8 mouse cellular contexts compared by ENCODE assay signal in genomic region chr1:88474598-88474997, GRCm38 (mm10). TPM values are rescaled to one million over a fixed set of nuclear protein-coding genes. Genes with fewer than 3 reads are reported as not detected.
DNase-seq lines count a peak whose midpoint lies in the region; ATAC-seq and TF ChIP-seq lines count a peak whose summit lies in the region.

No protein-coding gene starts in this region.

- H3K27me3 ChIP-seq in heart, adult 2 months (ENCODE audit: control insufficient read depth, insufficient read depth, low read length), result no peaks in the 10 kb centered on the region
- H3K27me3 ChIP-seq in kidney, embryonic 16.5 days (ENCODE audit: insufficient read depth, low read length), result no peaks in the 10 kb centered on the region
- no peaks in the 10 kb centered on the region for H3K27me3 ChIP-seq in midbrain, postnatal 0 days (ENCODE audit: insufficient read depth, low read length)

- TF ChIP-seq CTCF in heart, adult 2 months (IDR thresholded peaks at IDR 0.05), result no peak
- TF ChIP-seq CTCF in midbrain, postnatal 0 days (IDR thresholded peaks at IDR 0.05), result no peak

- peak overlapping the region; percentile 28 for H3K27ac ChIP-seq in heart, adult 2 months
- H3K27ac ChIP-seq in kidney, embryonic 16.5 days (ENCODE audit: low read length), result peak overlapping the region; percentile 94
- no peak overlapping the region for H3K27ac ChIP-seq in midbrain, postnatal 0 days (ENCODE audit: low read depth, low read length)

- 0 out of 2 replicates have a peak, but pooled peaks have one; percentile 34 for TF ChIP-seq EP300 in heart, adult 2 months (IDR thresholded peaks at IDR 0.05; ENCODE audit: insufficient read depth, low read depth, low read length)

- H3K79me2 ChIP-seq in heart, adult 2 months (replicated peaks; ENCODE audit: control insufficient read depth, insufficient read depth, low read length), result no peaks in the 10 kb centered on the region

- no peak overlapping the region for H3K9ac ChIP-seq in heart, adult 2 months (ENCODE audit: low read depth, low read length)
- H3K9ac ChIP-seq in kidney, embryonic 16.5 days (replicated peaks; ENCODE audit: low read length), result peak overlapping the region; percentile 35
- no peak overlapping the region for H3K9ac ChIP-seq in midbrain, postnatal 0 days (replicated peaks; ENCODE audit: low read length, poor library complexity, severe bottlenecking)

- H3K9me3 ChIP-seq in kidney, embryonic 16.5 days (ENCODE audit: low read length), result no peaks in the 10 kb centered on the region
- H3K9me3 ChIP-seq in midbrain, postnatal 0 days (ENCODE audit: low read length), result no peaks in the 10 kb centered on the region

- no peak overlapping the region for H3K4me2 ChIP-seq in kidney, embryonic 16.5 days (replicated peaks; ENCODE audit: low read depth, low read length)
- H3K4me2 ChIP-seq in midbrain, postnatal 0 days (ENCODE audit: low read depth, low read length, poor library complexity, severe bottlenecking), result no peak overlapping the region

- H3K4me1 ChIP-seq in heart, adult 2 months (ENCODE audit: control insufficient read depth, insufficient read depth, low read length), result peaks cover 1% of the 10 kb centered on the region; the same call in 1 of the 2 replicates
- H3K4me1 ChIP-seq in kidney, embryonic 16.5 days (ENCODE audit: insufficient read depth, low read length), result peaks cover 50% of the 10 kb centered on the region
- H3K4me1 ChIP-seq in midbrain, postnatal 0 days (ENCODE audit: insufficient read depth, low read length), result peaks cover 6% of the 10 kb centered on the region; the same call in 1 of the 2 replicates

- intact Hi-C loops in heart, adult 2 months (cut with DNase I), result no loop called here

- no peaks in the 10 kb centered on the region for H3K36me3 ChIP-seq in heart, adult 2 months (ENCODE audit: control insufficient read depth, insufficient read depth, low read length)
- H3K36me3 ChIP-seq in kidney, embryonic 16.5 days (ENCODE audit: insufficient read depth, low read length), result no peaks in the 10 kb centered on the region
- no peaks in the 10 kb centered on the region for H3K36me3 ChIP-seq in midbrain, postnatal 0 days (ENCODE audit: insufficient read depth, low read length)

- peak; percentile 77 for ATAC-seq in kidney, embryonic 16.5 days (ENCODE audit: low FRiP score, low TSS enrichment)
- no peak for ATAC-seq in midbrain, postnatal 0 days (ENCODE audit: low FRiP score)

- H3K4me3 ChIP-seq in heart, adult 2 months, result no peak overlapping the region
- H3K4me3 ChIP-seq in kidney, embryonic 16.5 days (ENCODE audit: low read length), result no peak overlapping the region
- H3K4me3 ChIP-seq in midbrain, postnatal 0 days (ENCODE audit: low read depth, low read length), result no peak overlapping the region

- 19% methylated on average over 7 of the region's 7 CpGs for WGBS in heart, adult 2 months
- WGBS in kidney, embryonic 16.5 days, result 4% methylated on average over 7 of the region's 7 CpGs
- 79% methylated on average over 7 of the region's 7 CpGs for WGBS in midbrain, postnatal 0 days

- DNase-seq in 3134 (ENCODE audit: extremely low read depth, insufficient read length, low spot score) (peak; percentile 88), adipocyte (ENCODE audit: low spot score) (peak; percentile 78)
- peak; percentile 62 to 77 for DNase-seq in heart, adult 2 months
- DNase-seq in natural killer cell, adult 2 months (ENCODE audit: low spot score in 2 of 2), result peak; percentile 53 to 54
- DNase-seq in midbrain, postnatal 0 days (ENCODE audit: low spot score), result no peak
- DNase-seq in layer of hippocampus, adult 9-10 months (ENCODE audit: low spot score), result no peak
- no peak for DNase-seq in layer of hippocampus, postnatal 10 days (ENCODE audit: low spot score in 2 of 2)

- no peak for TF ChIP-seq POLR2A in heart, adult 2 months (IDR thresholded peaks at IDR 0.05; ENCODE audit: insufficient read depth, low read depth, low read length)

RNA-seq across cellular contexts. Expression of gene Glrp1, which starts 35.3 kb away (rescaled TPM):
- total RNA-seq in heart, adult 2 months (2021), result under 1 TPM in 1 of 2 experiments, not detected in 1; 0.16 TPM
- 0.08 TPM in 1 of 2 replicates, not detected in the other for polyA plus RNA-seq in heart, adult 2 months (2012; rRNA removed)
- polyA plus RNA-seq in kidney, embryonic 16.5 days (2015; fragmentation: Nextera tagmentation; extraction: Ambion mirVana), result not detected in 2 replicates
- total RNA-seq in midbrain, postnatal 0 days (2014; rRNA removed), result not detected in 2 replicates
- polyA plus RNA-seq in midbrain, postnatal 0 days (2015; fragmentation: Nextera tagmentation; extraction: Ambion mirVana), result 0.07 TPM in 1 of 2 replicates, not detected in the other
- total RNA-seq in layer of hippocampus, postnatal 10 days (2021), result not detected

Comparison
In these comparisons a context has a peak if more than half of its experiments do, and no peak if none do; other contexts are left out.
1. DNase-seq: peak in 3134 (single experiment), adipocyte (single experiment), heart, adult 2 months (2 of 2) and natural killer cell, adult 2 months (2 of 2); none in midbrain, postnatal 0 days (single experiment), layer of hippocampus, adult 9-10 months (single experiment) and layer of hippocampus, postnatal 10 days (0 of 2).